Mouse (Mus musculus): ENCODE measurements around the gene Ywhae. TPM values are rescaled to one million over a fixed set of nuclear protein-coding genes. Genes with fewer than 3 reads are reported as not detected.

Ywhae gene
- polyA plus RNA-seq, 1 experiment from 2014 or later = 893 TPM

DNA sequence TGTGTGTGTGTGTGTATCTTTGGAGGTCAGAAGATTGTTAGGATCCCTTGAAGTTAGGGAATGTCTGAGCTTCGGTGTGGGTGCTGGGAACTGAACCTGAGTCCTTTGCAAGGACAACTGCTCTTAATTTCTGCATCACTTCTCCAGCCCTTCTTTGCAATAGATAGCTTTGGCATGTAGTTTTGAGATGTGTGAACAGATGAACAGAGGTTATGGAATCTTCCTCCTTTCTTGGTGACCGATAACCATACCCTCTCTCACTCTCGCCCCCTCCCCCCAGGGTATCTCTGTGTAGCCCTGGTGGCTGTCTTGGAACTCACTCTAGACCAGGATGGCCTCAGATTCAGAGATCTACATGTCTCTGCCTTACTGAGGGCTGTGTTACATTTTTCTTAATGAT, 12.1 kb downstream of the Ywhae start:
- Histone ChIP-seq H3K9me3 (replicated peaks; ENCODE audit: control insufficient read depth, low read length) (no peaks in the 10 kb centered on the region), H3K4me3 (ENCODE audit: low read depth, low read length) (no peak overlapping the region), H3K36me3 (ENCODE audit: control insufficient read depth, insufficient read depth, low read length) (no peaks in the 10 kb centered on the region), H3K4me1 (ENCODE audit: control insufficient read depth, insufficient read depth, low read length) (peaks cover 31% of the 10 kb centered on the region), H3K9ac (ENCODE audit: low read depth, low read length) (no peak overlapping the region), H3K27me3 (ENCODE audit: control insufficient read depth, insufficient read depth, low read length) (no peaks in the 10 kb centered on the region), H3K4me2 (no peak overlapping the region), H3K27ac (ENCODE audit: low read depth, low read length) (no peak overlapping the region)
- no peak for ATAC-seq (replicated peaks; ENCODE audit: insufficient number of reproducible peaks, low FRiP score, low TSS enrichment)
- 84% methylated on average over 3 of the region's 3 CpGs for WGBS (ENCODE audit: insufficient replicate concordance)

DNA sequence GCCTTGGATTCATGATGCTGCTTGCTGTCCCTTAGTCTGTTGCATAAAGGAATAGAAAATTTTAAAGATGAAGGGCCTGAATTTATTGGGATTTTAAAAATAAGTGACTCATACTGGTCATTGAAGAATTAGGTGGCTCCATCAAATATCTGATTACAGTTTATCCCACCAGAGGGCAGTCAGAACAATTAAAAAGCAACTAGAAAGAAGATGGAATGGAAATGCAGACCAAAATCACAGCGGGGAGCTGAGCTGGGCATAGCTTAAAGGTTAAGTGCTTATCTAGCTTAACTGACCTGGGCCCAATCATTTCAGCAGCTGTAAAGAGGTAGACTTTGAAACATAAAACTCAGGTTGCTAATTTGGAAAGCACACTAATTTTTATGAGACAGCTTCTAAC, 17.9 kb downstream of the Ywhae start:
- Histone ChIP-seq H3K36me3 (ENCODE audit: control insufficient read depth, insufficient read depth, low read length) (no peaks in the 10 kb centered on the region), H3K4me2 (no peak overlapping the region), H3K4me3 (ENCODE audit: low read depth, low read length) (no peak overlapping the region), H3K27me3 (ENCODE audit: control insufficient read depth, insufficient read depth, low read length) (no peaks in the 10 kb centered on the region), H3K9ac (ENCODE audit: low read depth, low read length) (no peak overlapping the region), H3K4me1 (ENCODE audit: control insufficient read depth, insufficient read depth, low read length) (peaks cover 15% of the 10 kb centered on the region; the same call in 1 of the 2 replicates), H3K9me3 (replicated peaks; ENCODE audit: control insufficient read depth, low read length) (no peaks in the 10 kb centered on the region), H3K27ac (ENCODE audit: low read depth, low read length) (no peak overlapping the region)
- no peak for ATAC-seq (replicated peaks; ENCODE audit: insufficient number of reproducible peaks, low FRiP score, low TSS enrichment)
- WGBS (ENCODE audit: insufficient replicate concordance) = 77% methylated on average over 1 of the region's 1 CpGs

DNA sequence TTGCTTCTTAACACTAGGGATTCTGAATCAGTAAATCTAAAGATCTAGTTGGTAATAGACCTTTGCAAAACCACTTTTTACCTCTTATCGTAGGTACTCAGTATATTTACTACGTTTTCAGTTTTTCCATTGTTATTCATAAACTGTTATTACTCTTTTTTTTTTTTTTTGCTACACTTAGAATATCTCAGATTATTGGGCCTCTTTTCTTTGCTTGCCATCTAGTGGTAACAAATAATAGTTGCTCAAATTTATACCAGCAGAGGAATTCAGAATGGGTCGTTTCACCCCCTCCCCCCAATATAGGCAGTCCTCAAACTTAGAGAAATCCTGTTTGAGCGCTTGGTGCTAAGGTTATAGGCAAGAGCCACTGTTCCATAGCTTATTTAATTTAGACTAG, 18.4 kb downstream of the Ywhae start:
- Histone ChIP-seq H3K4me3 (ENCODE audit: low read depth, low read length) (no peak overlapping the region), H3K27me3 (ENCODE audit: control insufficient read depth, insufficient read depth, low read length) (no peaks in the 10 kb centered on the region), H3K9ac (ENCODE audit: low read depth, low read length) (no peak overlapping the region), H3K27ac (ENCODE audit: low read depth, low read length) (no peak overlapping the region), H3K4me2 (no peak overlapping the region), H3K36me3 (ENCODE audit: control insufficient read depth, insufficient read depth, low read length) (peaks cover 4% of the 10 kb centered on the region; the same call in 1 of the 2 replicates), H3K9me3 (replicated peaks; ENCODE audit: control insufficient read depth, low read length) (no peaks in the 10 kb centered on the region), H3K4me1 (ENCODE audit: control insufficient read depth, insufficient read depth, low read length) (peaks cover 15% of the 10 kb centered on the region; the same call in 1 of the 2 replicates)
- ATAC-seq (replicated peaks; ENCODE audit: insufficient number of reproducible peaks, low FRiP score, low TSS enrichment) = no peak
- 87% methylated on average over 4 of the region's 4 CpGs for WGBS (ENCODE audit: insufficient replicate concordance)

- 75% methylated on average over 8 of the region's 8 CpGs for WGBS (ENCODE audit: insufficient replicate concordance)
- Histone ChIP-seq H3K4me2 (no peak overlapping the region), H3K4me3 (ENCODE audit: low read depth, low read length) (no peak overlapping the region), H3K4me1 (ENCODE audit: control insufficient read depth, insufficient read depth, low read length) (no peaks in the 10 kb centered on the region), H3K27me3 (ENCODE audit: control insufficient read depth, insufficient read depth, low read length) (no peaks in the 10 kb centered on the region), H3K27ac (ENCODE audit: low read depth, low read length) (no peak overlapping the region), H3K36me3 (ENCODE audit: control insufficient read depth, insufficient read depth, low read length) (peaks cover 23% of the 10 kb centered on the region), H3K9ac (ENCODE audit: low read depth, low read length) (no peak overlapping the region), H3K9me3 (replicated peaks; ENCODE audit: control insufficient read depth, low read length) (no peaks in the 10 kb centered on the region)
- no peak for ATAC-seq (replicated peaks; ENCODE audit: insufficient number of reproducible peaks, low FRiP score, low TSS enrichment)
Measured at GRCm38 (mm10) chr11:75756687-75757086, 24.0 kb downstream of the Ywhae start.

DNA sequence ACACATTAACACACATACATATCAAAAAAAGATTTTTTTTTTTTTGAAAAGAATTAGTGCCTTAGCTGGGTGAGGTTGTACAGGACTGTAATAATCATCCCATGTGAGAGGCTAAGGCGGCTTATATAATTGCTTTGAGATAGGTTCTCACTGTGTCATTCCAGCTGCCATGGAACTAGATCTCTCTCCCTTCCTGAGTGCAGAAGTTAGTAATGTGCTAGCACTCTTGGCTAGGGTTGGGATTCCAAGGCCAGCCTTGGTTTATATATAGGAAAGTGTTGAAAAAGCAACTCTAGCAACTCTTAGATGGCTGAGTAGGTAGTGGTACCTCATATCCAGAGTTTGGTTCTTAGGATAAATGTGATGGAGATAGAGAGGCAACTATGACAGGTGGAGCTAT, 25.9 kb downstream of the Ywhae start:
- Histone ChIP-seq H3K4me1 (ENCODE audit: control insufficient read depth, insufficient read depth, low read length) (no peaks in the 10 kb centered on the region), H3K36me3 (ENCODE audit: control insufficient read depth, insufficient read depth, low read length) (peaks cover 23% of the 10 kb centered on the region), H3K4me2 (no peak overlapping the region), H3K9ac (ENCODE audit: low read depth, low read length) (no peak overlapping the region), H3K27me3 (ENCODE audit: control insufficient read depth, insufficient read depth, low read length) (no peaks in the 10 kb centered on the region), H3K4me3 (ENCODE audit: low read depth, low read length) (no peak overlapping the region), H3K27ac (ENCODE audit: low read depth, low read length) (no peak overlapping the region), H3K9me3 (replicated peaks; ENCODE audit: control insufficient read depth, low read length) (no peaks in the 10 kb centered on the region)
- no peak for ATAC-seq (replicated peaks; ENCODE audit: insufficient number of reproducible peaks, low FRiP score, low TSS enrichment)
- WGBS (ENCODE audit: insufficient replicate concordance) = 92% methylated on average over 1 of the region's 1 CpGs

DNA sequence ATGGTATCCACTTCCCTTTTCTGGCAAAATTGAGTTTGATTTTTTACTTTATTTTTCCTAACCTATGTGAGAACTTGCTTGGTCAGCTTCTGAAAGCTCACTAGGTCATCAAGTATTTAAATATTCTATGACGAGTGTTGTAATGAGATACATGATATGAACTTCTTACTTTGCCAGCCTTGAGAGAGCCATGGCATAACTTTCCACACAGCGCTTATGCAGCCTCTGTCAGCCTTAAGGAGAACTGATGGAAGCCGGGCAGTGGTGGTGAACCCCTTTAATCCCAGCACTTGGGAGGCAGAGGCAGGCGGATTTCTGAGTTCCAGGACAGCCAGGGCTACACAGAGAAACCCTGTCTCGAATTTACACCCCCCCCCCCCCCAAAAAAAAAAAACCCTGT, 28.1 kb downstream of the Ywhae start:
- Histone ChIP-seq H3K27me3 (ENCODE audit: control insufficient read depth, insufficient read depth, low read length) (no peaks in the 10 kb centered on the region), H3K27ac (ENCODE audit: low read depth, low read length) (no peak overlapping the region), H3K9ac (ENCODE audit: low read depth, low read length) (no peak overlapping the region), H3K36me3 (ENCODE audit: control insufficient read depth, insufficient read depth, low read length) (peaks cover 33% of the 10 kb centered on the region), H3K9me3 (replicated peaks; ENCODE audit: control insufficient read depth, low read length) (no peaks in the 10 kb centered on the region), H3K4me2 (no peak overlapping the region), H3K4me3 (ENCODE audit: low read depth, low read length) (no peak overlapping the region), H3K4me1 (ENCODE audit: control insufficient read depth, insufficient read depth, low read length) (no peaks in the 10 kb centered on the region)
- no peak for ATAC-seq (replicated peaks; ENCODE audit: insufficient number of reproducible peaks, low FRiP score, low TSS enrichment)
- 90% methylated on average over 5 of the region's 5 CpGs for WGBS (ENCODE audit: insufficient replicate concordance)

GRCm38 (mm10) chr11:75762708-75763107, 30.0 kb downstream of the Ywhae start:
- ATAC-seq (replicated peaks; ENCODE audit: insufficient number of reproducible peaks, low FRiP score, low TSS enrichment) = no peak
- no peak overlapping the region for H3K27ac ChIP-seq (ENCODE audit: low read depth, low read length)

GRCm38 (mm10) chr11:75764521-75765023, 31.9 kb downstream of the Ywhae start:
- Histone ChIP-seq H3K36me3 (ENCODE audit: control insufficient read depth, insufficient read depth, low read length) (peaks cover 17% of the 10 kb centered on the region), H3K4me3 (ENCODE audit: low read depth, low read length) (no peak overlapping the region), H3K4me2 (no peak overlapping the region), H3K4me1 (ENCODE audit: control insufficient read depth, insufficient read depth, low read length) (no peaks in the 10 kb centered on the region), H3K9ac (ENCODE audit: low read depth, low read length) (no peak overlapping the region), H3K27me3 (ENCODE audit: control insufficient read depth, insufficient read depth, low read length) (no peaks in the 10 kb centered on the region), H3K9me3 (replicated peaks; ENCODE audit: control insufficient read depth, low read length) (no peaks in the 10 kb centered on the region), H3K27ac (ENCODE audit: low read depth, low read length) (no peak overlapping the region)
- ATAC-seq (replicated peaks; ENCODE audit: insufficient number of reproducible peaks, low FRiP score, low TSS enrichment) = no peak
- WGBS (ENCODE audit: insufficient replicate concordance) = 93% methylated on average over 4 of the region's 4 CpGs

More at GRCm38 (mm10) chr11:75762708-75763107, 30.0 kb downstream of the Ywhae start:
- H3K4me3 ChIP-seq (ENCODE audit: low read depth, low read length) = no peak overlapping the region
- H3K9me3 ChIP-seq (replicated peaks; ENCODE audit: control insufficient read depth, low read length) = no peaks in the 10 kb centered on the region
- no peaks in the 10 kb centered on the region for H3K4me1 ChIP-seq (ENCODE audit: control insufficient read depth, insufficient read depth, low read length)
- no peak overlapping the region for H3K9ac ChIP-seq (ENCODE audit: low read depth, low read length)
- no peaks in the 10 kb centered on the region for H3K27me3 ChIP-seq (ENCODE audit: control insufficient read depth, insufficient read depth, low read length)
- no peak overlapping the region for H3K4me2 ChIP-seq
- WGBS (ENCODE audit: insufficient replicate concordance) = 88% methylated on average over 2 of the region's 2 CpGs
- peaks cover 23% of the 10 kb centered on the region for H3K36me3 ChIP-seq (ENCODE audit: control insufficient read depth, insufficient read depth, low read length)

GRCm38 (mm10) chr11:75765161-75765560, 32.5 kb downstream of the Ywhae start:
- WGBS (ENCODE audit: insufficient replicate concordance) = 88% methylated on average over 8 of the region's 8 CpGs
- H3K4me1 ChIP-seq (ENCODE audit: control insufficient read depth, insufficient read depth, low read length) = no peaks in the 10 kb centered on the region
- no peak for ATAC-seq (replicated peaks; ENCODE audit: insufficient number of reproducible peaks, low FRiP score, low TSS enrichment)
- no peak overlapping the region for H3K4me3 ChIP-seq (ENCODE audit: low read depth, low read length)
- H3K36me3 ChIP-seq (ENCODE audit: control insufficient read depth, insufficient read depth, low read length) = peaks cover 17% of the 10 kb centered on the region
- no peak overlapping the region for H3K4me2 ChIP-seq
- no peak overlapping the region for H3K27ac ChIP-seq (ENCODE audit: low read depth, low read length)
- H3K27me3 ChIP-seq (ENCODE audit: control insufficient read depth, insufficient read depth, low read length) = no peaks in the 10 kb centered on the region
- no peak overlapping the region for H3K9ac ChIP-seq (ENCODE audit: low read depth, low read length)
- no peaks in the 10 kb centered on the region for H3K9me3 ChIP-seq (replicated peaks; ENCODE audit: control insufficient read depth, low read length)
